ENCODE assay signal across 10 mouse cellular contexts in genomic region chr7:29134230-29134629, GRCm38 (mm10). TPM values are rescaled to one million over a fixed set of nuclear protein-coding genes. Genes with fewer than 3 reads are reported as not detected.
A peak's percentile ranks its signal among the peaks of the same experiment; 100 is the strongest.
DNase-seq lines count a peak whose midpoint lies in the region; ATAC-seq and TF ChIP-seq lines count a peak whose summit lies in the region.
"Had no signal": no experiment of that assay in that cellular context is flagged by ENCODE, and none has a peak within 500 bp of the region (broad histone marks: within the 10 kb centered on the region; RNA-seq: fewer than 3 reads in every experiment).

No protein-coding gene starts in this region.

- H3K4me2 ChIP-seq in kidney, postnatal 0 days (ENCODE audit: low read length), result peak overlapping the region; percentile 51
- peak overlapping the region; percentile 74 for H3K4me2 ChIP-seq in embryonic facial prominence, embryonic 12.5 days (replicated peaks)
- peak overlapping the region; percentile 54 for H3K4me2 ChIP-seq in hindbrain, postnatal 0 days (ENCODE audit: low read depth, low read length)
- H3K4me2 ChIP-seq in midbrain, embryonic 15.5 days, result peak overlapping the region; percentile 51

- H3K9me3 ChIP-seq in kidney, postnatal 0 days (replicated peaks; ENCODE audit: low read length), result no peaks in the 10 kb centered on the region
- no peaks in the 10 kb centered on the region for H3K9me3 ChIP-seq in embryonic facial prominence, embryonic 12.5 days
- H3K9me3 ChIP-seq in hindbrain, postnatal 0 days (ENCODE audit: low read length), result no peaks in the 10 kb centered on the region
- no peaks in the 10 kb centered on the region for H3K9me3 ChIP-seq in midbrain, embryonic 15.5 days
- H3K9me3 ChIP-seq: G1E had no signal

- 3% methylated on average over 4 of the region's 4 CpGs for WGBS in kidney, postnatal 0 days
- 6% methylated on average over 3 of the region's 4 CpGs for WGBS in embryonic facial prominence, embryonic 12.5 days
- WGBS in hindbrain, postnatal 0 days, result 6% methylated on average over 4 of the region's 4 CpGs
- 4% methylated on average over 4 of the region's 4 CpGs for WGBS in midbrain, embryonic 15.5 days

- ATAC-seq in kidney, postnatal 0 days (replicated peaks; ENCODE audit: low FRiP score, low read depth), result no peak
- ATAC-seq in embryonic facial prominence, embryonic 12.5 days (ENCODE audit: insufficient number of reproducible peaks, insufficient read depth, low FRiP score, low TSS enrichment), result no peak
- ATAC-seq in hindbrain, postnatal 0 days, result no peak
- ATAC-seq in midbrain, embryonic 15.5 days (replicated peaks), result no peak

- H3K4me1 ChIP-seq in kidney, postnatal 0 days (replicated peaks; ENCODE audit: insufficient read depth, low read length), result peaks cover 4% of the 10 kb centered on the region; the same call in 1 of the 2 replicates
- H3K4me1 ChIP-seq in embryonic facial prominence, embryonic 12.5 days, result peaks cover 8% of the 10 kb centered on the region; the same call in 1 of the 2 replicates
- H3K4me1 ChIP-seq in hindbrain, postnatal 0 days (ENCODE audit: insufficient read depth, low read length), result no peaks in the 10 kb centered on the region
- peaks cover 4% of the 10 kb centered on the region; the same call in 1 of the 2 replicates for H3K4me1 ChIP-seq in midbrain, embryonic 15.5 days

- no peak for TF ChIP-seq CTCF in kidney, postnatal 0 days (IDR thresholded peaks at IDR 0.05; ENCODE audit: low read depth)
- no peak for TF ChIP-seq CTCF in hindbrain, postnatal 0 days (IDR thresholded peaks at IDR 0.05; ENCODE audit: low read depth)

- H3K9ac ChIP-seq in kidney, postnatal 0 days (ENCODE audit: low read depth, low read length), result no peak overlapping the region
- peak overlapping the region; percentile 56 for H3K9ac ChIP-seq in embryonic facial prominence, embryonic 12.5 days
- no peak overlapping the region for H3K9ac ChIP-seq in hindbrain, postnatal 0 days (replicated peaks; ENCODE audit: low read length)
- H3K9ac ChIP-seq in midbrain, embryonic 15.5 days, result no peak overlapping the region

- DNase-seq in kidney, postnatal 0 days (ENCODE audit: low spot score), result no peak
- DNase-seq in kidney, adult 8-10 months, result no peak
- no peak for DNase-seq in hindbrain, postnatal 0 days (ENCODE audit: low spot score)
- DNase-seq in right cerebral cortex, postnatal 25 days, result no peak
- no peak for DNase-seq in adrenal gland, adult 18-20 months (ENCODE audit: low spot score in 2 of 2)
- DNase-seq in adrenal gland, postnatal 10 days, result no peak
- DNase-seq: cerebellum, adult 11 months had no signal

- H3K27ac ChIP-seq in kidney, postnatal 0 days, result no peak overlapping the region
- no peak overlapping the region for H3K27ac ChIP-seq in embryonic facial prominence, embryonic 12.5 days
- no peak overlapping the region for H3K27ac ChIP-seq in hindbrain, postnatal 0 days
- no peak overlapping the region for H3K27ac ChIP-seq in midbrain, embryonic 15.5 days

- H3K36me3 ChIP-seq in kidney, postnatal 0 days (ENCODE audit: insufficient read depth, low read length), result no peaks in the 10 kb centered on the region
- no peaks in the 10 kb centered on the region for H3K36me3 ChIP-seq in embryonic facial prominence, embryonic 12.5 days
- H3K36me3 ChIP-seq in hindbrain, postnatal 0 days (ENCODE audit: insufficient read depth, low read length), result no peaks in the 10 kb centered on the region
- no peaks in the 10 kb centered on the region for H3K36me3 ChIP-seq in midbrain, embryonic 15.5 days (replicated peaks)
- H3K36me3 ChIP-seq: G1E had no signal

- H3K4me3 ChIP-seq in kidney, postnatal 0 days (replicated peaks; ENCODE audit: low read depth, low read length), result 0 out of 2 replicates have a peak overlapping the region, but pooled peaks have one; percentile 14
- peak overlapping the region; percentile 34 for H3K4me3 ChIP-seq in embryonic facial prominence, embryonic 12.5 days
- peak overlapping the region; percentile 23; the same call in 1 of the 2 replicates for H3K4me3 ChIP-seq in hindbrain, postnatal 0 days (ENCODE audit: low read length)
- peak overlapping the region; percentile 22 for H3K4me3 ChIP-seq in midbrain, embryonic 15.5 days

- no peaks in the 10 kb centered on the region for H3K27me3 ChIP-seq in kidney, postnatal 0 days (ENCODE audit: insufficient read depth, low read length)
- H3K27me3 ChIP-seq in embryonic facial prominence, embryonic 12.5 days, result no peaks in the 10 kb centered on the region; the same call in 1 of the 2 replicates
- H3K27me3 ChIP-seq in hindbrain, postnatal 0 days (ENCODE audit: insufficient read depth, low read length), result no peaks in the 10 kb centered on the region; the same call in 1 of the 2 replicates
- H3K27me3 ChIP-seq in midbrain, embryonic 15.5 days (replicated peaks), result peaks cover 7% of the 10 kb centered on the region

RNA-seq across cellular contexts. Expression of gene Rasgrp4, which starts 0.4 kb away (rescaled TPM):
- 0.49 and 1.2 TPM in 2 replicates for polyA plus RNA-seq in kidney, postnatal 0 days (2015; fragmentation: Nextera tagmentation; extraction: Ambion mirVana)
- 0.92 and 1.1 TPM in 2 replicates for polyA plus RNA-seq in embryonic facial prominence, embryonic 12.5 days (2016; fragmentation: Nextera tagmentation; extraction: Ambion mirVana)
- total RNA-seq in hindbrain, postnatal 0 days (2014; rRNA removed), result 2.9 and 3.3 TPM in 2 replicates
- 0.84 and 1.3 TPM in 2 replicates for polyA plus RNA-seq in hindbrain, postnatal 0 days (2015; fragmentation: Nextera tagmentation; extraction: Ambion mirVana)
- 0.90 and 0.95 TPM in 2 replicates for polyA plus RNA-seq in midbrain, embryonic 15.5 days (2015; fragmentation: Nextera tagmentation; extraction: Ambion mirVana)
- total RNA-seq in adrenal gland, adult 18-20 months (2021), result 1 to 10 TPM; 1.4 to 1.9 TPM
- total RNA-seq in adrenal gland, postnatal 10 days (2021), result 1 to 10 TPM; 2.1 to 2.2 TPM

RNA-seq across cellular contexts. Expression of gene Ryr1, which starts 9.3 kb away (rescaled TPM):
- polyA plus RNA-seq in kidney, postnatal 0 days (2015; fragmentation: Nextera tagmentation; extraction: Ambion mirVana), result 0.15 and 0.17 TPM in 2 replicates
- polyA plus RNA-seq in embryonic facial prominence, embryonic 12.5 days (2016; fragmentation: Nextera tagmentation; extraction: Ambion mirVana), result 3.7 and 4.3 TPM in 2 replicates
- 3.8 and 5.0 TPM in 2 replicates for total RNA-seq in hindbrain, postnatal 0 days (2014; rRNA removed)
- polyA plus RNA-seq in hindbrain, postnatal 0 days (2015; fragmentation: Nextera tagmentation; extraction: Ambion mirVana), result 11.4 and 12.5 TPM in 2 replicates
- polyA plus RNA-seq in midbrain, embryonic 15.5 days (2015; fragmentation: Nextera tagmentation; extraction: Ambion mirVana), result 11.8 and 12.4 TPM in 2 replicates
- total RNA-seq in adrenal gland, adult 18-20 months (2021), result 1 to 10 TPM in 1 of 2 experiments, under 1 TPM in 1; 0.23 to 1.0 TPM
- total RNA-seq in adrenal gland, postnatal 10 days (2021), result 10 to 100 TPM; 11.2 to 44.9 TPM

RNA-seq across cellular contexts. Expression of gene Fam98c, which starts 21.8 kb away (rescaled TPM):
- 27.3 and 30.0 TPM in 2 replicates for polyA plus RNA-seq in kidney, postnatal 0 days (2015; fragmentation: Nextera tagmentation; extraction: Ambion mirVana)
- polyA plus RNA-seq in embryonic facial prominence, embryonic 12.5 days (2016; fragmentation: Nextera tagmentation; extraction: Ambion mirVana), result 12.9 and 15.6 TPM in 2 replicates
- 48.7 and 67.4 TPM in 2 replicates for total RNA-seq in hindbrain, postnatal 0 days (2014; rRNA removed)
- polyA plus RNA-seq in hindbrain, postnatal 0 days (2015; fragmentation: Nextera tagmentation; extraction: Ambion mirVana), result 51.8 and 54.3 TPM in 2 replicates
- polyA plus RNA-seq in midbrain, embryonic 15.5 days (2015; fragmentation: Nextera tagmentation; extraction: Ambion mirVana), result 21.8 and 27.9 TPM in 2 replicates
- 1 to 10 TPM; 9.1 to 9.8 TPM for total RNA-seq in adrenal gland, adult 18-20 months (2021)
- 10 to 100 TPM; 12.9 to 17.3 TPM for total RNA-seq in adrenal gland, postnatal 10 days (2021)

RNA-seq across cellular contexts. Expression of gene Ggn, which starts 35.8 kb away (rescaled TPM):
- 0.70 and 0.71 TPM in 2 replicates for polyA plus RNA-seq in kidney, postnatal 0 days (2015; fragmentation: Nextera tagmentation; extraction: Ambion mirVana)
- polyA plus RNA-seq in embryonic facial prominence, embryonic 12.5 days (2016; fragmentation: Nextera tagmentation; extraction: Ambion mirVana), result 0.59 and 0.78 TPM in 2 replicates
- 0.73 and 0.75 TPM in 2 replicates for total RNA-seq in hindbrain, postnatal 0 days (2014; rRNA removed)
- 0.41 and 0.74 TPM in 2 replicates for polyA plus RNA-seq in hindbrain, postnatal 0 days (2015; fragmentation: Nextera tagmentation; extraction: Ambion mirVana)
- polyA plus RNA-seq in midbrain, embryonic 15.5 days (2015; fragmentation: Nextera tagmentation; extraction: Ambion mirVana), result 0.37 and 1.1 TPM in 2 replicates
- under 1 TPM; 0.64 to 0.83 TPM for total RNA-seq in adrenal gland, adult 18-20 months (2021)
- 1 to 10 TPM in 1 of 2 experiments, under 1 TPM in 1; 0.69 to 1.3 TPM for total RNA-seq in adrenal gland, postnatal 10 days (2021)

RNA-seq across cellular contexts. Expression of gene Spred3, which starts 36.0 kb away (rescaled TPM):
- polyA plus RNA-seq in kidney, postnatal 0 days (2015; fragmentation: Nextera tagmentation; extraction: Ambion mirVana), result 1.6 and 2.3 TPM in 2 replicates
- polyA plus RNA-seq in embryonic facial prominence, embryonic 12.5 days (2016; fragmentation: Nextera tagmentation; extraction: Ambion mirVana), result 5.9 and 6.3 TPM in 2 replicates
- total RNA-seq in hindbrain, postnatal 0 days (2014; rRNA removed), result 27.4 and 30.8 TPM in 2 replicates
- polyA plus RNA-seq in hindbrain, postnatal 0 days (2015; fragmentation: Nextera tagmentation; extraction: Ambion mirVana), result 11.1 and 11.2 TPM in 2 replicates
- 11.3 and 11.5 TPM in 2 replicates for polyA plus RNA-seq in midbrain, embryonic 15.5 days (2015; fragmentation: Nextera tagmentation; extraction: Ambion mirVana)
- total RNA-seq in adrenal gland, adult 18-20 months (2021), result 1 to 10 TPM; 5.3 to 7.0 TPM
- total RNA-seq in adrenal gland, postnatal 10 days (2021), result 1 to 10 TPM; 4.8 to 9.6 TPM
